Mouse (Mus musculus) small intestine, adult 2 months (tissue): ENCODE measurements around the gene Slc25a20.

Source experiments
- CTCF ChIP-seq: fragments of 200-500 bp; IDR thresholded peaks from 2 replicates; pipeline ENCODE4 v1.5.1; 2012; ENCODE audit warnings: low read depth, mild to moderate bottlenecking, control low read depth, inconsistent platforms, low read length, moderate library complexity, mixed read lengths; ENCODE audit not compliant: insufficient replicate concordance, insufficient read length; ENCODE audit errors: extremely low read depth
- POLR2A ChIP-seq: fragments of 200-500 bp; IDR thresholded peaks from 2 replicates; pipeline ENCODE4 v1.6.1; 2012; ENCODE audit warnings: low read depth, mild to moderate bottlenecking, control low read depth, inconsistent platforms, low read length, moderate library complexity

- TF ChIP-seq CTCF (no peak), POLR2A (no peak)
Observed at GRCm38 (mm10) chr9:108726116-108726515, 64.2 kb downstream of the Slc25a20 start.
